Mouse (Mus musculus): Measurements from ENCODE around the gene Fzd10.

The Fzd10 gene

GRCm38 (mm10) chr5:128600072-128601021 lies at the start of gene Fzd10:
TSS of gene Fzd10 (plus strand) at chr5:128600844.
- in situ Hi-C loops (cut with MboI; ENCODE audit: low pct_unique_long_range_greater_than_20kb in 1 of 2, low sequenced_read_pairs in 2 of 2, unreplicated experiment in 1 of 2) = loop anchor here in 1 of 2 experiments (25.0 kb wide), 1 partner anchor 913 kb away; no protein-coding TSS in a partner anchor

- in situ Hi-C loops (cut with MboI; ENCODE audit: low pct_unique_long_range_greater_than_20kb in 1 of 2, low sequenced_read_pairs in 2 of 2, unreplicated experiment in 1 of 2) = no loop called here
Observed at GRCm38 (mm10) chr5:128551448-128551847, 49.2 kb upstream of the Fzd10 start.

GRCm38 (mm10) chr5:128552136-128552890 lies 48.3 kb upstream of the Fzd10 start:
- in situ Hi-C loops (cut with MboI; ENCODE audit: low pct_unique_long_range_greater_than_20kb in 1 of 2, low sequenced_read_pairs in 2 of 2, unreplicated experiment in 1 of 2) = no loop called here

GRCm38 (mm10) chr5:128558126-128558525 lies 42.5 kb upstream of the Fzd10 start:
- in situ Hi-C loops (cut with MboI; ENCODE audit: low pct_unique_long_range_greater_than_20kb in 1 of 2, low sequenced_read_pairs in 2 of 2, unreplicated experiment in 1 of 2) = no loop called here

GRCm38 (mm10) chr5:128567313-128567712 lies 33.3 kb upstream of the Fzd10 start:
- in situ Hi-C loops (cut with MboI; ENCODE audit: low pct_unique_long_range_greater_than_20kb in 1 of 2, low sequenced_read_pairs in 2 of 2, unreplicated experiment in 1 of 2) = no loop called here

- in situ Hi-C loops (cut with MboI; ENCODE audit: low pct_unique_long_range_greater_than_20kb in 1 of 2, low sequenced_read_pairs in 2 of 2, unreplicated experiment in 1 of 2) = no loop called here
Observed at GRCm38 (mm10) chr5:128568970-128569369, 31.7 kb upstream of the Fzd10 start.

GRCm38 (mm10) chr5:128570091-128570490 lies 30.6 kb upstream of the Fzd10 start:
- in situ Hi-C loops (cut with MboI; ENCODE audit: low pct_unique_long_range_greater_than_20kb in 1 of 2, low sequenced_read_pairs in 2 of 2, unreplicated experiment in 1 of 2) = no loop called here

- in situ Hi-C loops (cut with MboI; ENCODE audit: low pct_unique_long_range_greater_than_20kb in 1 of 2, low sequenced_read_pairs in 2 of 2, unreplicated experiment in 1 of 2) = no loop called here
Observed at GRCm38 (mm10) chr5:128570848-128571247, 29.8 kb upstream of the Fzd10 start.

- in situ Hi-C loops (cut with MboI; ENCODE audit: low pct_unique_long_range_greater_than_20kb in 1 of 2, low sequenced_read_pairs in 2 of 2, unreplicated experiment in 1 of 2) = no loop called here
Observed at GRCm38 (mm10) chr5:128571706-128572105, 28.9 kb upstream of the Fzd10 start.

GRCm38 (mm10) chr5:128575997-128576579 lies 24.6 kb upstream of the Fzd10 start:
- in situ Hi-C loops (cut with MboI; ENCODE audit: low pct_unique_long_range_greater_than_20kb in 1 of 2, low sequenced_read_pairs in 2 of 2, unreplicated experiment in 1 of 2) = no loop called here

- in situ Hi-C loops (cut with MboI; ENCODE audit: low pct_unique_long_range_greater_than_20kb in 1 of 2, low sequenced_read_pairs in 2 of 2, unreplicated experiment in 1 of 2) = no loop called here
Observed at GRCm38 (mm10) chr5:128579047-128579650, 21.5 kb upstream of the Fzd10 start.

- in situ Hi-C loops (cut with MboI; ENCODE audit: low pct_unique_long_range_greater_than_20kb in 1 of 2, low sequenced_read_pairs in 2 of 2, unreplicated experiment in 1 of 2) = no loop called here
Observed at GRCm38 (mm10) chr5:128580931-128581330, 19.7 kb upstream of the Fzd10 start.

- in situ Hi-C loops (cut with MboI; ENCODE audit: low pct_unique_long_range_greater_than_20kb in 1 of 2, low sequenced_read_pairs in 2 of 2, unreplicated experiment in 1 of 2) = no loop called here
Observed at GRCm38 (mm10) chr5:128581516-128581921, 19.1 kb upstream of the Fzd10 start.

- in situ Hi-C loops (cut with MboI; ENCODE audit: low pct_unique_long_range_greater_than_20kb in 1 of 2, low sequenced_read_pairs in 2 of 2, unreplicated experiment in 1 of 2) = no loop called here
Observed at GRCm38 (mm10) chr5:128589231-128589630, 11.4 kb upstream of the Fzd10 start.

- in situ Hi-C loops (cut with MboI; ENCODE audit: low pct_unique_long_range_greater_than_20kb in 1 of 2, low sequenced_read_pairs in 2 of 2, unreplicated experiment in 1 of 2) = no loop called here
Observed at GRCm38 (mm10) chr5:128593446-128593845, 7.2 kb upstream of the Fzd10 start.

- in situ Hi-C loops (cut with MboI; ENCODE audit: low pct_unique_long_range_greater_than_20kb in 1 of 2, low sequenced_read_pairs in 2 of 2, unreplicated experiment in 1 of 2) = no loop called here
Observed at GRCm38 (mm10) chr5:128596813-128597212, 3.8 kb upstream of the Fzd10 start.

GRCm38 (mm10) chr5:128597381-128597780 lies 3.3 kb upstream of the Fzd10 start:
- in situ Hi-C loops (cut with MboI; ENCODE audit: low pct_unique_long_range_greater_than_20kb in 1 of 2, low sequenced_read_pairs in 2 of 2, unreplicated experiment in 1 of 2) = no loop called here

- in situ Hi-C loops (cut with MboI; ENCODE audit: low pct_unique_long_range_greater_than_20kb in 1 of 2, low sequenced_read_pairs in 2 of 2, unreplicated experiment in 1 of 2) = no loop called here
Observed at GRCm38 (mm10) chr5:128598191-128598720, 2.4 kb upstream of the Fzd10 start.
